Mouse (Mus musculus) MN1 (cell line): Measurements from ENCODE around the gene Kat8.
"Not testable (repeated sequence)": the region's sequence is repeated elsewhere in the genome, so short reads cannot be mapped to it uniquely, and the experiment has no call there.

Experiments
- DNase-seq: peaks from one replicate; pipeline ENCODE4 v3.0.0-alpha.2; 2016; ENCODE audit warnings: low spot score

The Kat8 gene

GRCm38 (mm10) chr7:127912190-127912871 is at the start of gene Kat8:
Kat8 (plus strand) TSS chr7:127912516.
- DNase-seq = peak; percentile 91

DNA sequence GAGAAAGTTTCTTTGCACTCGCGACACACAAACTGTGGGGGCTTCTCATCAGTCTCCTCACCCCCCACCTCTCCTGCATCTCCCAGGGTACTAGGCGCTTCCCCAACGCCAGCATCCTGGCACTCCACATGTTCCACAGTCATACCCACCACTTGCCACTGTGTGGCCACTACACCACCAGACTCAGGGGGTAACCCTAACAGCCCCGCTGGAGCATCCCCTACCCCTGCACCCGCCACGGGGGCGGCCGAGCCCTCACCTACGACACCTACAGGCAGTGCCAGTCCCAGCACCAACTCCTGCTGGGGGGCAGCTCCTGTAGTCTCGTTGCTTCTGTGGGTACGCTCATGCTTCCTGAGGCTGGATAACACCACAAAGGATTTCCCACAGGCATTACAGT is 45.9 kb upstream of the Kat8 start:
- DNase-seq = no peak

DNA sequence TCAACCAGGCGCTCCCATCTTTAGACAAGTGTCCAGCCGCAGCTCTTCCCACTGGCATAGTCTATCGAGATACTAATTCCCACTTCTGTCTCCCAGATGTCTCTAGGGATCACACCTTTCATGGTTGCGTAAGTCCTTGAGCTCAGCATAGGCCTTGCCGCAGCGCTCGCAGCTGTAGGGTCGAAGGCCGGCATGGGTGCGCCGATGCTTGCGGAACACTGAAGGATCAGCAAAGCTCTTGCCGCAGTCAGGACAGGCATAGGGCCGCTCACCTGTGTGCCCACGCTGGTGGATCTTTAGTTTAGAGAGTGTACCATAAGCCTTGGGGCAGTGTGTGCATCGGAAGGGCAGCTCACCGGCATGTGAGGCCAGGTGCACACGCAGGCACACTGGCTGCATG is 44.7 kb upstream of the Kat8 start:
- DNase-seq = no peak

DNA sequence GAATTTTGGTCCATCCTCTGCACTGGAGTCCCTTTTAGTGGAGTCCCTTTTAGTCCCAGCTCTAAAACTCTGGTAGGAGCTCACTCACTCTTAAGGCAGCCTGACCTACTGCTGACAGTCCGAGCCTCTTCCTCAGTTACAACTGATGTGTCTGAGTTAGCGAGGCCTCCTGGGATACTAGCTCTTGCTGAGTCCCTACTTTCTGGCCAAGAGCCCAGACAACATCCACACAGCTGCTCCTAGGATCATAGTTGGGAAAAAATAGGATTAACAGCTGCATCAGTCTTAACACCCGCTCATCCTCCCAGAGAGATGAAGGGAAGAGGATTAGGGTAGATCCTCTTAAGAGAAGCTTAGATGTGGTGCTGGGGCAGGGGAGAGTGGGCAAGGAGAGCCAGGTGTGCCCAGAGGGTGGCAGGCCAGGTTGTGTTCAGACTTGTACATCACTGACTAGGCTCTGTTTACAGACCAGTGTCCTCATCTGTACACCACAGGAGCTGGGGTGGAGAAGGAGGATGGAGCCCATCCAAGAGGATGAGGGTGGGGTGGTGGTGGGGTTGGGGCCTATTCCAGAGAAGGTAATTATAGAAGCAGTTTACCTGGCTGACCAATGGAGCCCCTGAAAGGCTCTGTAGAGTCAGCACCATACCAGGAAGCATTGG is 43.0 kb upstream of the Kat8 start:
- peak; percentile 73 for DNase-seq

DNA sequence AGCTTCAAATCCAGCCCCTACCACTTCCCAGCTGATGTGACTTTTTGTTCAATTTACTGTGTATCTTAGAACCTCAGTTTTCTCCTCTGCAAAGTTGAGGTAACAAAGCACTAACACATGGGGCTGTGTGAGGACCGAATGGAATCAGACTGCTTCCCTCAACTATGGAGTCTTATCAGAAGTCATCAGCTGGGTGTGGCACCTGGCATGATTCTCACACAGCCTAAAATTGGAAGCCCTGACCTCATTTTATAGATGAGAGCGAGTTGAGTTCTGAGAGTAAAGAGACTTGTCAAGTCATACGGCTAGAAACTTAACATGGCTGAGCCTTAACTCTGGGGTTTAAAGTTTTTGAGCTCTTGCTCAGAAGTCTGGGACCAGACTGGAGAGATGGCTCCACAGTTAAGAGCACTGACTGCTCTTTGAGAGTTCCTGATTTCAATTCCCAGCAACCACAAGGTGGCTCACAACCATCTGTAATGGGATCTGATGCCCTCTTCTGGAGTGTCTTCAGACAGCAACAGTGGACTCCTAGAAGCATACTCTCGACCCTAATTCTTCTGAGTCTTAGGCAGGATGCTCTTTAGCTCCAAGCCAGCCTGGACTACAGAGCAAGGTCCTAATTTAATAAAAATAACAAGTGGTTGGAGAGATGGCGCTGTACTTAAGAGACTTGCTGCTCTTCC is 42.0 kb upstream of the Kat8 start:
- DNase-seq = no peak

DNA sequence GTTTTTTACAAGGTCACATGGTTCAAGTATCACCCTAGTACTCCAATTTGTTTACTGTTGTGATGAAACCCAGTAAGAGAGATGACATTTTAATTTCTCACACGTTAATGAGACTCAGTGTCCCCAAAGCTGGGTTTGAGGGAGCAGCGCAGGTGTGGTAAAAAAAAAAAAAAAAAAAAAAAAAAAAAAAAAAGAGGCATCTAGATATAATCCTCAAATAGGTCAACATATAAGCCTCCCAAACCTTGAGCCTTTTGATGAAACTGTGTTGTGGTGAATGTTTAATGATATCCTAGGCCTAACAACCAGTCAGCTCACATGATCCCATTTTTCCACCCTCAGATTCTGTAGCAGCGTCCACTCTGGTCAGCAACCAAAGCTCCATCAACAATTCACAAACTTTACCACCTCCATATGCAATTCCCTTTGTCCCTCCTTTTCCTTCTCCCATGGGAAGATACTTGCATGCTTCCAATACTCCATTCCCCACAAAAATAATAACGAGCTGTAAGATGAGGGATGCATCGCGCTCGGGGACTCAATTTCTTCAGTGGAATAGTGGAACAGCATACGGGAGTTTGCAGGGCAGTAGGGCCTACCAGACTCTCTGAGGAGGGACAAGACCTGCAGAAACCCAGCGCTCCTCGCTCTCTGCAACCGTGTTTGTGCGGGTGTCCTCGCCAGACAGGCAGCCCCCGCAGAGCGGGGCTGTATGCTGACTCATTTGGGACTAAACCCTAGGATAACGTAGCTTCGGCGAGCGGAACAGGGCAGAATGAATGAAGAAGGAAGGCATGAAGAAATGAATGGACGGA is 37.3 kb upstream of the Kat8 start:
- DNase-seq = no peak

DNA sequence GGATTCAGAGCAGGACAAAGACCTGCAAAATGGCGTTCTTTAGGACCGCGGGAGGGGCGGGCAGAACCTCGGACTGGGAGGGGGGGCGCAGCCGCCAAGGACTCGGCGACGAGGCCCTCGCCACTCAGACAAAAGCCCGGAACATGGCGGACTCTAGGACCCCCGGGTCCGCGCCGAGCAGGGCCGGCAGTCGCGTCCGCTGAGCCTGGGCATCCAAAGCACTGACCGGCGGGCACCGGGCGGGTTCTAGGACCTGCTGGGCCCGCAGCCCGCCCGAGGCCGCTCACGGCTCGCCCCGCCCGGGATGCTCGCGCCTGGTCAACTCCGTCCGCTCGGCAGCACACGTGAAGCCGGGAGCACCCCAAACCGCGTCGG is 36.7 kb upstream of the Kat8 start:
- peak; percentile 97 for DNase-seq

DNA sequence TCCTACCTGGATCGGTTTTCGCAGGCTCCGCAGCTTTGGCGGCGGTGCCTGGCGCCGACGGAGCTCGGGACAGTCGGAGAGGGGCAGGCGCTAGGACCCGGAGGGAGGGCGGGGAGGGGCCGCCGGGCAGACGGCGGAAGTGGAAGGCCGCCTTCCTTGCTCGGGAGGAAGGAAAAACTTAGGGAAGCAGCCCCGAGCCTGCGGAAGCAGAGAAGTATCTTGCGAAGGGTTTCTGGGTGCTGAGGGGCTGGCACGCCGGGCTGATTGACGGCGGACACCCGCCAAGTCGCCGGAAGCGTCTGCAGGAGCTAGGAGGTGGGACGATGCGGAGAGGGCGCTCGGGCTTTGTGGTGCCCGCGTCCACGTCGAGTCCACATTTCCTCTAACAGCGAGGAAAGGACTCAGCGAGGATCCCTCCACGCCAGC is 36.3 kb upstream of the Kat8 start, which contains the start of gene Zfp646:
TSS of gene Zfp646 (plus strand) at position 181 of the 426 bp plus-strand sequence.
- peak; percentile 87 for DNase-seq

GRCm38 (mm10) chr7:127876467-127877348 is 35.6 kb upstream of the Kat8 start, which contains the start of gene Zfp668:
Zfp668 (minus strand) TSS chr7:127876828.
- peak; percentile 96 for DNase-seq

DNA sequence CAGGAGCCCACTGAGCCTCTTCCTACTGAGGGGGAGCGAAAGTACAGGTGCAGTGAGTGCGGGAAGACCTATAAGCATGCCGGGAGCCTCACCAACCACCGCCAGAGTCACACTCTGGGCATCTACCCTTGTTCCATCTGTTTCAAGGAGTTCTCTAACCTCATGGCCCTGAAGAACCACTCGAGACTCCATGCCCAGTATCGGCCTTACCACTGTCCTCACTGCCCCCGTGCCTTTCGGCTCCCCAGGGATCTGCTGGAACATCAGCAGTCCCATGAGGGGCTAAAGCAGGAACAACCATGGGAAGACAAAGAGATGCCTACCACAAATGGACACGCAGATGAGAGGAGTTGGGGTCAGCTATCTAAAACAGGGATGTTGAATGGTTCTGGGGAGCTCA is 33.0 kb upstream of the Kat8 start:
- no peak for DNase-seq

- no peak for DNase-seq
Observed at GRCm38 (mm10) chr7:127880431-127880830, 31.9 kb upstream of the Kat8 start.

DNA sequence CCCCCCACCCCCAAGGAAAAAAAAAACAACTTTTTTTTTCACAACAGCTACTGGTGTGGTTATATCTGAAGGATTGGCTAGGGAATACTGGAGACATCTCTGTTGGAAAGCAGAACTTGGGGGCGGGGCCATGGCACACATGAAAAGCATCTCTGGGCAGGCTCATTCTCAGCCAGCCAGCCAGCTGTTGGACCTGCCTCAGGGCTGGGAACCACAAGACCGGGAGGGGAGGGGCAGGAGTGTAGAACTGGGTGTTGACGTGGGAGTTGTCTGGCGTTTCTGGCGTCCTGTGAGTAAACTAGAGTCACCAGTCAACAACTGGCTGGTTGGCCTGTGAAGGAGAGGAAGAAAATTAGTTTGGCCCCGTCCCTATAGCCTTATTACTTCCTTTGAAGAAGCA is 26.4 kb upstream of the Kat8 start:
- DNase-seq = peak; percentile 87

DNA sequence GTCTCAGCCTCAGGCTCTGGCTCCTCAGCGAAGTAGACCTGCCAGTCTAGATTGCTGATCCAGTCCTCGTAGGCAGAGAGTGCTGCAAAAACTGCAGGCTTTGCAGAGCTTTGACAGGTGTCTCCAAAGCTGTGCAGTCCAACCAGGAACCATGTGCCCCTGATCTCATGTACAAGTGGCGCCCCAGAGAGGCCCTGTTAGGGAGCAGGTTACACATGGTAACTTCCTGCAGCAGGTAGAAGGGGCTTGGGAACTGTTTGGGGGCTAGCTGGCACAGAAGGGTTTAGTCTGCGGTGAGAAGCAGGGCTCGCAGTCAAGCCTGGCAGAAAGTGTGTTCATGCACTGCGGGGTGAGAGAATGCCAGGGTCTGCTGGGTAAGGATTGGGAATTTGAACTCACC is 25.8 kb upstream of the Kat8 start:
- DNase-seq = no peak

- no peak for DNase-seq
Observed at GRCm38 (mm10) chr7:127887191-127887590, 25.1 kb upstream of the Kat8 start.

DNA sequence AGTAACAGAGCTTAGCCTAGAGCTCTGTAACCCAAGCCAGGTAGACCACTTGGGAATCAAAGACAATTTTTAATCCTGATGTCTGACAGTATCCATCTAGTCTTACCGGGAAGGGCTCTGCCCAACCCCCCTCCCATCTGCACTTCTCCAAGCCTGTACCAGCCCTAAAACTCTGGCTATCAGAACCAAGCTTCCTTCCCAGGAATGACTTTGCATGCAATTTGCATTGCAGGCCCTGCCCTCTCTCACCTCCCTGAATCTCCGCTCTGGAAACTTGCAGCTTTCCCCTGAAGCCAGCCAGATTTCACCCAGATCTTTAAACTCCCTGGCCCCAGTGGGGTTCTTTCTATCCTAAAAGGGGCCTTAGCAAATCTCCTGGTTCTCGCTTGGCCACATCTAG is 24.5 kb upstream of the Kat8 start:
- DNase-seq = no peak

DNA sequence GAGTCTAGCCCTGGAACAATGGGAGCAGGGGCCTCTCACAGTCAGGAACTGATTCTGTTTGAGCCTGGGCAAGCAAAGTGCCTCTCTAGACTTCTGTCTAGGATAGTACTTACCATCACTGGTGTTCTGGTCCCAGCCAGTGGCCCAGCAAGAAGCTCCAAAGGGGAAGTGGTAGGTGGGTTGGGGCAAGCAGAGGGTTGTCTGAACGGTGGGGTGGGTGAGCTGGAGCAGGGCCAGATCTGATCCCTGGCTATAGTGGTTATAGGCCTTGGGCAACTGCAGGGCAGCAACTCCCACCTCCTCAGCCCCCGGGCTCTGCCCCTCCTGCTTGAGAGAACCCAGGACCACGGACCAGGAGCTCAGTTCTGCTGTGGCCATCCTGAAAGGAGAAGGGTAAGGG is 23.5 kb upstream of the Kat8 start:
- no peak for DNase-seq

- DNase-seq = no peak
Observed at GRCm38 (mm10) chr7:127890798-127891197, 21.5 kb upstream of the Kat8 start, which contains the start of gene Prss53. Prss53 (minus strand) TSS chr7:127890970.

GRCm38 (mm10) chr7:127894480-127894879 is 17.8 kb upstream of the Kat8 start:
- DNase-seq = no peak

- DNase-seq = peak; percentile 96
Observed at GRCm38 (mm10) chr7:127895442-127895841, 16.9 kb upstream of the Kat8 start, which contains the start of the genes Gm21974 and Vkorc1. Gm21974 (minus strand) TSS chr7:127895454. Vkorc1 (minus strand) TSS chr7:127895617.

DNA sequence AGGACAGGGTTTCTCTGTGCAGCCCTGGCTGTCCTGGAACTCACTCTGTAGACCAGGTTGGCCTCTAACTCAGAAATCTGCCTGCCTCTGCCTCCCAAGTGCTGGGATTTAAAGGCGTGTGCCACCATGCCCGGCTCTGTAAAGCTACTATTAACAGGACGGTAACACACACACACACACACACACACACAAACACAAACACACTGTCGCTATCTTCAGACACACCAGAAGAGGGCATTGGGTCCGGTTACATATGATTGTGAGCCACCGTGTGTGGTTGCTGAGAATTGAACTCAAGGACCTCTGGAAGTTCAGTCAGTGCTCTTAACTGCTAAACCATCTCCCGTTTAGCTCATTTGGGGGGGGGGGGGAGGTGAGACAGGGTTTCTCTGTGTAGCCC is 16.4 kb upstream of the Kat8 start:
- not testable (repeated sequence) for DNase-seq

DNA sequence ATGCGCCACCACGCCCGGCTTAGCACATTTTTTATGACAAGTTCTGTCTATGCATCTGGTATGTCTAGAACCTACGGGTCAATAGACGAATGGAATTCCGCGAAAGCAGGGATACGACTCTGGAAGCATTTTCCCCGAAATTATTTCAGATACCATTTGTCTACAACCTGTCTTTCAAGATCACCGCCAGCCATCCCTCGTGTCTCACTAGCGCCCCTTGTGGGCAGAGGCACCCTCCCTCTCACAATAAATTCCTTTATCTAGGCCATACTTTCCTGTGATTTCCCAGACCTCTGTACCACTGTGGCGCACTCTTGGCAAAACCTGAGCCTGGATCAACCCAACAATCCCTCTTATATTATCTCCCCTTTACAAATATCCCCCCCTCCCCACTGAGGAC is 15.9 kb upstream of the Kat8 start:
- no peak for DNase-seq
